Mouse (Mus musculus): ENCODE measurements around the gene Ttll1. TPM values are rescaled to one million over a fixed set of nuclear protein-coding genes. Genes with fewer than 3 reads are reported as not detected.

Gene Ttll1
- polyA plus RNA-seq, 1 experiment from 2014 or later = 37.0 TPM

DNA sequence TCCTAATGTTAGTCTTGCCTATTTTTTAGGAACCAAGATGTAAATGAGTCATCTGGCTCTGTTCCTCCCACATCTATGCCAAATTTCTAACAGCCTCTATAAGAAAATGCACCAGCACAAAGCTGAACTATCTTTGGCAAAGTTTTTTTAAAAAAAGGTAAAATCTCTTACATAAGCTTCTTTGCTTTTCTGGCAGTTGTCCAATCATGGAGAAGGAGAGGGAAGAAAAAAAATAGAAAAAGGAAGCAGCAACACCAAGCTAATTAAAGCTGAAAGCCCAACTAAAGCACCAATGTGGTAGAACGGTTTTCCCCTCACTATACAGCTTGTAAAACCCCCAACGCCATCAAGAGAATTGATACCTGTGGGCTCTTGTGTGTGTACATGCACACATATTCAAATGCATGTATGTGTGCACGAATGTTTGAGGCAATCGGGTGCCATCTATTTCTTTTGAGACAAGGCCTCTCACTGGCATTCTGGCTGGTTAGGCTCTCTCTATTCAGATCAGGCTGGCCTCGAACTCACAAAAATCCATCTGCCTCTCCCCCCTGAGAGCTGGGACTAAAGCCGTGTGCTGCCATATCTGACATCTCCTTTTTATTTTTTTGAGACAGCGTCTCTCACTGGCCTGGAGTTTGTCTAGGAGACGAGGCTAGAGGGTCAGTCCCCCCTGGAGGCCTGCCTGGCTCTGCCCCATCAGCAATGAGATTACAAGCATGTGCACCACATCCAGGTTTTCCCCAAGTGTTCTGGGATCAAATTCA is 75.2 kb downstream of the Ttll1 start:
- 86% methylated on average over 8 of the region's 8 CpGs for WGBS
- Histone ChIP-seq H3K4me3 (ENCODE audit: low read depth, low read length) (no peak overlapping the region), H3K36me3 (ENCODE audit: control insufficient read depth, insufficient read depth, low read length) (no peaks in the 10 kb centered on the region), H3K4me2 (replicated peaks; ENCODE audit: low read depth, low read length) (no peak overlapping the region), H3K9me3 (ENCODE audit: control insufficient read depth, low read length) (no peaks in the 10 kb centered on the region), H3K4me1 (replicated peaks; ENCODE audit: control insufficient read depth, insufficient read depth, low read length) (no peaks in the 10 kb centered on the region), H3K9ac (ENCODE audit: low read depth, low read length) (no peak overlapping the region), H3K27ac (ENCODE audit: low read depth, low read length) (no peak overlapping the region), H3K27me3 (ENCODE audit: control insufficient read depth, insufficient read depth, low read length) (no peaks in the 10 kb centered on the region)
- no peak for ATAC-seq (ENCODE audit: low FRiP score)
- no peak for DNase-seq (ENCODE audit: low spot score)

DNA sequence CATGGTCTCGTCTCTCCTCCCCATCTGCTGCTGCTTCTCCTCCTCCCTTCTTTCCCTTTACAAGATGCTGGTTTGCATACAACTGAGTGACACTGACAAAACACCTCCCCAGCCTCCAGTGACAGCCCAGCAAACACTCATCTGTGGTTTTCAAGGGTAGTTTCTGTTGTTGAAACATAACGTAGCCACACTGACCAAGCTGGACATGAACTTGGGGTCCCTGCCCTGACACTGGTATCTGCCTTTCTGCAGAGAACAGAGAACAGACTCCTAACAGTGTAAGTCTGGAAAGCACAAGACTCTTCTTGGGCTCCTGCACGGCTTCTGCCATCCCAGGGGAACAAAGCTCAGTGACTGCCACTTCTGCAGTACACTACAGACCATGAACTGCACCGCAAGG is 76.0 kb downstream of the Ttll1 start:
- DNase-seq (ENCODE audit: low spot score) (no peak), ATAC-seq (ENCODE audit: low FRiP score) (no peak)
- no peaks in the 10 kb centered on the region for H3K4me1 ChIP-seq (replicated peaks; ENCODE audit: control insufficient read depth, insufficient read depth, low read length)
- no peaks in the 10 kb centered on the region for H3K27me3 ChIP-seq (ENCODE audit: control insufficient read depth, insufficient read depth, low read length)
- H3K27ac ChIP-seq (ENCODE audit: low read depth, low read length) = no peak overlapping the region
- H3K4me2 ChIP-seq (replicated peaks; ENCODE audit: low read depth, low read length) = no peak overlapping the region
- H3K36me3 ChIP-seq (ENCODE audit: control insufficient read depth, insufficient read depth, low read length) = no peaks in the 10 kb centered on the region
- no peak overlapping the region for H3K9ac ChIP-seq (ENCODE audit: low read depth, low read length)
- WGBS = 83% methylated on average over 4 of the region's 4 CpGs
- H3K9me3 ChIP-seq (ENCODE audit: control insufficient read depth, low read length) = no peaks in the 10 kb centered on the region
- no peak overlapping the region for H3K4me3 ChIP-seq (ENCODE audit: low read depth, low read length)

Other genes with a start within 250 kb of the Ttll1 start
- 38.6 and 40.1 TPM in 2 replicates for gene Arfgap3, start 160.6 kb downstream of the Ttll1 start, polyA plus RNA-seq (2014; fragmentation: Nextera tagmentation; extraction: Ambion mirVana)
- 40.9 and 43.2 TPM in 2 replicates for gene Pacsin2, start 46.3 kb downstream of the Ttll1 start, polyA plus RNA-seq (2014; fragmentation: Nextera tagmentation; extraction: Ambion mirVana)
- gene Bik, start 16.0 kb upstream of the Ttll1 start, polyA plus RNA-seq (2014; fragmentation: Nextera tagmentation; extraction: Ambion mirVana) = 2.1 and 3.3 TPM in 2 replicates
- 27.4 and 32.0 TPM in 2 replicates for gene Tspo, start 52.7 kb upstream of the Ttll1 start, polyA plus RNA-seq (2014; fragmentation: Nextera tagmentation; extraction: Ambion mirVana)
- 38.9 and 39.0 TPM in 2 replicates for gene Mcat, start 52.9 kb upstream of the Ttll1 start, polyA plus RNA-seq (2014; fragmentation: Nextera tagmentation; extraction: Ambion mirVana)
- 43.4 and 43.6 TPM in 2 replicates for gene Ttll12, start 84.3 kb upstream of the Ttll1 start, polyA plus RNA-seq (2014; fragmentation: Nextera tagmentation; extraction: Ambion mirVana)
- gene Scube1, start 214.1 kb upstream of the Ttll1 start, polyA plus RNA-seq (2014; fragmentation: Nextera tagmentation; extraction: Ambion mirVana) = 30.7 and 32.8 TPM in 2 replicates